Mouse (Mus musculus): ENCODE results near the gene Cerkl.
A peak's percentile ranks its signal among the peaks of the same experiment; 100 is the strongest.

The Cerkl gene

DNA sequence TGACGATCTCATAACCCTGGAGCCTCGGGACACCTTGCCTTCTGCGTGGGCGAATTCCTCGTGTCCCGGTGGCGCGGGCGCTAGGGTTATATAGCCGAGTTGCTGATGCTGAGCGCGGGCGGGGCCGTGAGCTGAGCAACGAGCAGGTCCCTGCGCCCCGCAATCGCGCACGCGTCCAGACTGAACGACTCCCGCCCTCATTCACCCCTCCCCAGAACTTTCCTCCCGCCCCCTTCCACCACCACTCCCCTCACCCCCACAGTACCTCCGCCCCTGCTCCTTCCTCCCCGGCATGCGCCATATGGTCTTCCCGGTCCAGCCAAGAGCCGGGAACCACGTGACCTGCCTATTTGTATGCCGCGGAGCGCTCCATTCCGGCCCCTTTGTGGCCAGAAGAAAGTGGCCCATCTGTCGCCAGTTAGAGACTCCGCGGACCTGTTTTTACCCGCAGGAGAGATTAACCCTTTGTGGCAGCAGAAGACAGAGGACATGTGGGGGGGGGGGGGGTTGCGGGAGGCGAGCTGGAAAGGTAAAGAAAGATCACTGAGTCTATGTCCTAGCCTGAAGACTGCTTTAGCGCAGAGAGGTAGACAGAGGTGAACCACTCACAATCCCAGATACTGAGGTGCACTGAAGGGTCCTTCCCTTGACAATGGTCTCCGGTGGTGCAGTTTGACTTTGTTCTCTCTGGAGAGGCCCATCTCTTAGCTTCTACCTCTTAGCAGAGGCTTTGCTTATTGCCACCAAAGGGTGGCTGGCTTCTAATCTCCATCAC lies at the start of gene Cerkl, which contains the start of gene Neurod1:
TSS of gene Cerkl (minus strand) at position 211 of the 775 bp plus-strand sequence.
TSS of gene Neurod1 (minus strand) at position 177 of the 775 bp plus-strand sequence.
- DNase-seq (ENCODE audit: low read depth, low spot score) = peak; percentile 59

DNA sequence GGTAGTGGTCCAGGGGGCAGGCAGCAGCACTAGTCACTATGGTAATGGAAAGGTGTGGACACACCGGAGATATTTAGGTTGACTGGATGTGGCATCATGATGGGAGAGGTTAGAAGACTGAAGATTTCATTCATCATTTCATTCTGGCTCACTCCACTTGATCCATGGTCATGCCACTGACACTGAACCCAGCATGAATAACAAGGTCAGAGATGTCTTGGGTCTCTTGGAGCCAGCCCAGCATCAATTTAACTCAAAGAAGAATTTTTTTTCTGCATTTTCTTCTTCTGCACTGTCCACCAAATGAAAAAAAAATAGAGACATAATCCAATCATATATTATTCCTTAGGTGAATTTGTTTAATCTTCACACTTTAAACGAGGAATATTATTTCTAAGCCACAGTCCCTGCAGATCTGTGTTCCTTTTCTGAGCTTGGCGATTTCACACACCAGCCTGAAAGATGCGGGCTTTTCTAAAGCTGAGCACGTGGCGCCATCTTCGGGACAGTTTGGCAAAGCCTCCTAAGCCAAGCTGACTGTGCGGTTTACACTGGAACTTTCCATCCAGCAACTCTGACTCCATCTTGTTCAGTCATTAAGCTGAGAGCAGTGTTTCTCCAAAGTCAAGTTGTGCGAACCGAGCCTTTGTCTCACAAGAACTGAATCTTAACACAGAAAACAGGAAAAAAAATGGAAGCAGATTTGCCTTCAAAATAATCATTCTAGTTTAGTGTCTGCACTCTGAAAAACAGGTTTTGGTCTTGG lies 42.6 kb upstream of the Cerkl start:
- DNase-seq (ENCODE audit: low read depth, low spot score) = peak; percentile 60

DNA sequence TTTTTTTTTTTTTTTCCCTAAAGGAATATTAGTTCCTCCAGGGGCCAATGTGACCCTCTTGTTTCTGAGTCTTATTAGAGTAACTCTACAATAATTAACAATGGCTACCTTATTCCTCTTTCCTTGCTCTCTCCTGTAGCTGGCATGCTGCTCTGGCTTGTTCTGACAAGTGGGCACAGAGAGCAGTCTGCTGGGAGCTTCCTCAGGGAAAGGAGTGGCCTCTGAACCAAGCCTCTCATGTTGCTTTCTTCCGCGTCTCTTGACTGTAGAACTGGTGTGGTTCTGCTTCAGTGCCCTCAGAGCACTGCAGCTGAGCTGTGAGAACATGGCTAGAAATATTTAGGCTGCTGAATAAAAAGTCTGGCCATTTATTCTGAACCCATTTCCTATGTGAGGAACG lies 28.5 kb upstream of the Cerkl start:
- DNase-seq (ENCODE audit: low read depth, low spot score) = no peak

DNA sequence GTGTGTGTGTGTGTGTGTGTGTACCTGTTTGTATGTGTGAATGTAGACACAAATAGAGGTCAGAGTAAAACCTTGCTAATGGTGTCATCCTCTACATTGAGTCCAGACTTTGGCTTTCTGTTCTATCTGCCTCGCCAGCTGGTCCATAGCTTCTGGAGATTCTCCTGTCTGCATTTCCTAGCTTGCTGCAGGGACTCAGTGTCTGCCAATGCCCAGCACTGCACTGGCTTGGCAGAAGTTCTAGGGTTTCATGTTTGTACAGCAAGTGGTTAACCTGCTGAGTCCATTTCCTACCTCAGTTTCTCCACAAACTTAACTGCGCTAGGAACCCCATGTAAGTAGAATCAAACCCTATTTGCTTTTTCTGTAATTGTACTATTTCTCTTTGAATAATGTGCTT lies 25.9 kb upstream of the Cerkl start:
- no peak for DNase-seq (ENCODE audit: low read depth, low spot score)

DNA sequence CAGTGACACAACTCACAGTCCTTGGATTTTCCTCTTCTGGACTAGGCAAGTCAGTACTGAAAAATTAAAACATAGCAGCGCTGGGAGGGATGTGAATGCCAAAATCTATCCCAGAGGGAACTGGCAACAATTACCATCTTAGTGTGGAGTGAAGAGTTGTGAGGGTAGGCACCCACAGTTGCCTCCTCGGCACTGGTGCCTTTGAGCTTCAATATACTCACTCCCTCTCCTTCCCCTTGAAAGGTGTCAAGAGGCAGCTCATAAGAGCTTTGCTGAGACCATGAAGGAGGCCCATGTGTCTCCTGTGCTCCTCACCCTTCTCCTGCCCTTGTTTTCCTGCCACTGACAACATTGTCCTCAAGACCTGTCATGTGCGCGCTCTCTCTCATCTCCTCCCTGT lies 5.8 kb upstream of the Cerkl start:
- no peak for DNase-seq (ENCODE audit: low read depth, low spot score)

DNA sequence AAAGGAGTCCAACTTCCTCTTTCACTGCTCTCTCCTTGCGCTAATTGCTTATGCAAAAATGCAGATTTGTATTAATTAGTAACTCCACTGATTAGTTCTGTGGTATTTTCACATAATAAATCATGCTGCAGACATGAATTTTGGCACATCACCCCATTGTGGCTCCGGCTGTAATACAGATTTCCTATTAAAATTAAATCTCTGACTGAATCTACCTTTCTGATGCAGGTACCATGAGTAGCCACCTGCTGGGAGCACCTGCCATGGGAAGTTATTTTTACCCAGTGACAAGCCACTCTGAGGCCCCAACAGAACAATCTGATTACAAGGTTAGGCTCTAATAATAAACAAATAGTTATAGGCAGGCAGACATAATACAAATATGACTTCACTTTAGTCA lies 5.3 kb upstream of the Cerkl start:
- no peak for DNase-seq (ENCODE audit: low read depth, low spot score)

DNA sequence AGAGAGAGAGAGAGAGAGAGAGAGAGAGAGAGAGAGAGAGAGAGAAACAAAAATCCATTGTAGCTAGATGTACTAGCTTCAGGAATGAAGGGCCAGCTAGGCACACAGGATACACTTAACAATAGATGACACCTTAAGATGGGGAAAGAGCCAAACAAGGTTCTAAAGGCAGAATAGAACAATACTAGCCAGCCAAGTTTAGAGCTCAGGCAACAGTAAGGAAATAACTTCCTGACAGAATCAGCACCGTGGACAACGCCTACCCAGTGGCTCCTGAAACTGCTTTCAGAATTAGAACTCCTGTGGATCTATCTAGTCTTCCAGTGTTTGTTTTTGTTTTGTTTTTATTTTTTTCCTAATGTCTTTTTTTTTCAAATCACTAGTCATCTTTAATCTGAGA lies 4.0 kb upstream of the Cerkl start:
- DNase-seq (ENCODE audit: low read depth, low spot score) = peak; percentile 39

DNA sequence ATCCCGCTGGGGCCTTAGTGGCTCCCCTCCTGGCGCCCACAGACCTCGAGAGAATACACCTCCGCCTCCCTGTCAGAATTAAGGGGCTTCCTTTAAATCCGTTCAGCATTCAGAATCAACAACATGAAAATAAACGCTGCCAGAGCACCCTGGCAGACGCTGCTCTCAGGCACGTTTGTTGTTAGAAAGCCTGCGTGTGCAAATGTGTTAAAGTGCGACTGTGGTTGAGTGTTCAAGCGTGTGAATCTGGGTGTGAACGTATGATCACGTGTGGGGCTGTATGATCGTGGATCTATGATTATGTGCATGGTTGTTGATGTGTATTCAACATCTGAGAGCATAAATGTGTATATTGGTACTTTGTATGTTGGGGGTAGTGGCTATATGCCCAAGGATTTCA lies 3.5 kb upstream of the Cerkl start:
- DNase-seq (ENCODE audit: low read depth, low spot score) = no peak

DNA sequence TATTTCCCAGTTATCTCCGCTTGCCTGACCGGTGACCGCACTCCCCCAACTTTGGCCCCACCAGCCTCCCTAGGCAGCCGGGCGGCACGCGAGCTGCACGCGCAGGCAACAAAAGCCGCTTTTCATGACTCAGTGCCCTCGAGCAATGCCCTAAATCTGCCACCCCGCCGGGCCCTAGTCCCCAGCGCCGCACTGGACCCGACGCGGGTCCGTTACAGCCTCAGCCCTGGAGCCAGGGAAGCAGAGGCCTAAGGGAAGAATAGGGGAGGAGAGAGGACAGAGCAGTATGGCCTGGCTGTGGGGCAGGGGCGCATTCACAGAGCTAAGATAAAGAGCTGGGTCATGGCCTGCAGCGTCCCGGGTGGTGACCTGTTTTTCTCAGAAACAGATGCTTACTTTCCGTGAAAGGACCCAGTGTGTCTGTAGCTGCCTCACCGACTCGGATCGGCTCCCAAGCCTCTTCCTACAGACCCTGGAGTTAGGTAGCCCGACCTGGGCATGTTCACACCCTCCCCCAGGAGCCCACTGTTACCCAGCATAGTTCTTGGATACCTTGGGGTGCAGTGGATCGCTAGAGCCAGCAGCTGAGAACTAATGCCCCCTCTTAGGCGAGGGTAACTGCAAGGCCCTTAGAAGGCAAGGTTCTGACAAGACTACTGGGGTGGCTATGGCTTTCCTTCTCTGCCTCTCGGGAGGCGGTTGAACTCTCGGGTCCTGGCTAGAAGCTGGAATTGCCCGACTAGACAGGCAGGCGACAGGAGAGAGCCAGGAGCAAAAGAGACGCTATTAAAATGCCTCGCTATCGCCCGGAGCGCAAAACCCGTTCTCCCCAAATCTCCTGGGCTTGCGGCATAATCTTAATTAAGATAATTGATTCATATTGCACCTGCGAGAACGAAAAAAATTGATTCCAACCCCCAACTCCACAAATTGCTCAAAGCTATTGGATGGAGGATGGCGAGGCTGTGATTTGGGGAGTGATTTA lies 2.8 kb upstream of the Cerkl start:
- DNase-seq (ENCODE audit: low read depth, low spot score) = no peak

DNA sequence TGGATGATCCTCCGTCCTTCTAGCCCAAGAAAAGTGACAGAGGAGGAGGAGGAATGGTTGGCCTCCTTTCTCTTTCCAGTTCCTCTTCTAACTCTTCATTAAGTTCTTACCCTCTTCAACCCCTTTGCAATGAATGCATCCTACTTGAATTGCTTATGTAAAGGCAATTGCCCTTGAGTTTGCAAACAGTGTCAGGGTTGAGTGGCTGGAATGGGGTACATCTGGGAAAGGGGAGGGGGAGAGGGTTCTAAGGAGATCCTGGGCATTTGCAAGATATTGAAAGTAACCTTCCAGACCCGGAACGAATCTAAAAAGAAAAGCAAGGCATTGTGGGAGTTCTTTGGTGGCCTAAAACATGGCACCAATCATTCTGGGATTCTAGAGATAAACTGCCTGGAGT lies 1.3 kb upstream of the Cerkl start:
- no peak for DNase-seq (ENCODE audit: low read depth, low spot score)

DNA sequence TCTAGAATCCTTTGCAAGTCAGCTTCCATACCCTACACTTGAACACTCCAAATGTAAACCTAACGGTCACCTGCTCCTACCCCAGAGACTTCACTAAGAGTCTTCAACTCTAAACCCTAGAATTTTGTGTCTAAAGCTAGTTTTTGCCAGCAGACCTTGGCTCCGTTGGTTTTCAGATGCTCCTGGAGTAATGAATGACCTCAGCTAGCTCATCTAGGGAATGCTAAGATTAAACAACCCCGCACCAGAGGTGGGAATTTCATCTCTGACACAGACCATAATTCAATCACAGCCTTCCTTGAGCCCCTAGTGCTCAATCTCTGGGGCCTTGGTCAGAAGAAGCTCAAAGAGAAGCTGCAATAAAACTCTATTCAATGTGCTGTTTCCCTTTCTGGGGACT lies 849 bp upstream of the Cerkl start:
- DNase-seq (ENCODE audit: low read depth, low spot score) = no peak

DNA sequence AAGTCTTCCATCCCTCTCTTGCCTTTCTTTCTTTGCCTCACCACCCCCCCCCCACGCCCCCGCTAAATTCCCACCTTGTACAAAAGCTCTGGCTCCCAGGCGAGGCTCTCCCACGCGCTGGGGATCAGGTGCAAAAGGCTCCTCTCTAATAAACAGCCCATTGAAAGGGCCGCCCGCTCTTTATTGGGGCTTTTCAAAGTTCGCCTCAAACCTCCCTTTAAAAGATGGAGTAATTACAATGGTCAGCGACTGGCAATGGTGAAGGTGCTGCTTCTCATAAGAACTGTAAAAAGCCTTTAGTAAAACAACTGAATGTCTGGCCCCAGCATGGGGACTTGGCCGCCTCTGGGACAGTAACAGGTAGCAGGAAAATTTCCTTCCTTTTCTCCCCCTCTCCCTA lies 939 bp downstream of the Cerkl start:
- no peak for DNase-seq (ENCODE audit: low read depth, low spot score)

DNA sequence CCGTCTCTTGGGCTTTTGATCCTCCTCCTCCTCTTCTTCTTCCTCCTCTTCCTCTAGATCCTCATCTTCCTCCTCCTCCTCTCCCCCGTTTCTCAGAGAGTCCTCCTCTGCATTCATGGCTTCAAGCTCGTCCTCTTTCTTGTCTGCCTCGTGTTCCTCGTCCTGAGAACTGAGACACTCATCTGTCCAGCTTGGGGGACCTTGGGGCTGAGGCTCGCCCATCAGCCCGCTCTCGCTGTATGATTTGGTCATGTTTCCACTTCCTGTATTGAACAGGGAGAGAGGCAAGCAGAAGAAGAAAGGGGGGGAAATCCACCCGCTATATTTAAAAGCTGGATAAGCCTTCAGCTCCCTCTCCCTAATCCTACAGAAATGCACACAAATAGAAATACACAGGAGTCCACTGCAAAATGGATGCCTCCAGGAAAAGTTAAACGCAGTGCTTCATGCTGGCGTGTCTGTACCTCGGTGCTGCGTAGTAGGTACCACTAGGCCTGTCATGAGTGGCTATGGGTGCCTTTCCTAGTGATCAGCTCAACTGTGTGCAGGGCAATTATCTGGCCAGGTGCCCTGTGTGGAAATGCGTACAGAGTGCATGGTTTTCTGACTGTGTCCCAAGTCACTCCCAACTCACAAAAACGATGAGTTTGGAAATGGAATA lies 1.7 kb downstream of the Cerkl start:
- DNase-seq (ENCODE audit: low read depth, low spot score) = no peak

DNA sequence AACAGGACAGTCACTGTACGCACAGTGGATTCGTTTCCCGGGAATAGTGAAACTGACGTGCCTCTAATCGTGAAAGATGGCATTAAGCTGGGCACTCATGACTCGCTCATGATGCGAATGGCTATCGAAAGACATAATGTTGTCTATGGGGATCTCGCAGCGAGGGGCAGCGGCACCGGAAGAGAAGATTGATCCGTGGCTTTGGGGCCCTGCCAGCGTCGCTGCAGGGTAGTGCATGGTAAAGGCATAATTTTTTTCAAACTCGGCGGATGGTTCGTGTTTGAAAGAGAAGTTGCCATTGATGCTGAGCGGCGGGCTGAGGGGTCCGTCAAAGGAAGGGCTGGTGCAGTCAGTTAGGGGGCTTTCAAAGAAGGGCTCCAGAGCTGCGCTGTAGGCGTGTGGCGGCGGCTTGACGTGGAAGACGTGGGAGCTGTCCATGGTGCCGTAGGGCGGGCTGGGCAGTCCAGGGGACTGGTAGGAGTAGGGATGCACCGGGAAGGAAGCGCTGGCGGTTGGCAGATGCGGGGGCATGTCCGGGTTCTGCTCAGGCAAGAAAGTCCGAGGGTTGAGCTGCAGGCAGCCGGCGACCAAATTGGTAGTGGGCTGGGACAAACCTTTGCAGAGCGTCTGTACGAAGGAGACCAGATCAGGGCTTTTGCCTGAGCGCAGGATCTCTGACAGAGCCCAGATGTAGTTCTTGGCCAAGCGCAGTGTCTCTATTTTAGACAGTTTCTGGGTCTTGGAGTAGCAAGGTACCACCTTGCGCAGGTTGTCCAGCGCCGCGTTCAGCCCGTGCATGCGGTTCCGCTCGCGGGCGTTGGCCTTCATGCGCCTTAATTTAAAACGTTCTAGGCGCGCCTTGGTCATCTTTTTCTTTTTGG lies 2.4 kb downstream of the Cerkl start:
- DNase-seq (ENCODE audit: low read depth, low spot score) = peak; percentile 71

DNA sequence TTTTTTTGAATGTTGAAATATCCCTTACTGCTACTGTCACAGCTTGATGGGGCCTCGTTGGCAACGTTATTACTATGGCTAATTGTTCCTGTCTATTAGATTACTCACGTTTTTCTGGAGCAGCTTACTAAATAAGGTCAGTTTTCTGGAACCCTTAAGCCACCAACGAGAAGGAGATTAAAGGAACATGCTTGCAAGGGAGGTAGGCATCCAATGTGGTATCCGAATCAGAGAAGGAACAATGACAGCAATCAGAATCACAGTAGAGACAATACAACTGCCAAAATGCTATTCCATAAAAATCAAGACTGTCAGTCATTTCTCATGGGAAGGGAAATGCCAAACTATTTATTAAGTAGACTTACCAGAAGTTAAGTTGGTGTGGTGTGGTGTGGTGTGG lies 5.1 kb downstream of the Cerkl start:
- no peak for DNase-seq (ENCODE audit: low read depth, low spot score)

DNA sequence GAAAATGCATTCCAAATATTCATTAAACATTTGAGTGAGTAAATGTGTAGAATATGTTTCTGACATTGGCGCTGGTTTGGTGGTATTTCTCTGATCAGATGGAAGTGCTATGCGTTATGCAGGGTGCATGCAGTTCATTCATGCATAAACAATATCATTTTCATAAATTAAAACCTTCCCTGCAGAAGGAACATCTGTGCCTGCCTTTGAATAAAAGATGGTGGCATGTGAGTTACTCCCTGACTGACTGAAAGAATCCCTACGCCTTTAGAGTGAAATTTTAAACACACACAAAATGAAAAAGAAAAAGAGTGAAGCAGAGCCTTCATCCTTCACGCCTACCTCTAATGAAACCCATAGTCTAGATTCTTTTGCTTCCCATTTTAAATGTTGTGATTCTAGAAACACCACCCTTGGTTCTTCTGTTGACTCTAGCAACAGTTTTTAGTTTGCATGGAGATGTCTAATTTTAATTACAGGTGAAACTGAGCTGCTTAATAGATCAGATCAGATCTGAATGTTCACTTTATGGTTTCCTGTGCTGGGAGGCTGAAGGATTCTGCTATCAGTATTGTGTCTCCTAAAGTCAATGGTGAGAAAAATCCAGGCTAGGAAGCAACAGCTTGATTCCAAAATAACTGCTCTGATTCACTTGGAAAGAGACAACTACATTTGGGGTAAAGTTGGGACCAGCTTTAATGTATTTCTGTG lies 5.7 kb downstream of the Cerkl start:
- DNase-seq (ENCODE audit: low read depth, low spot score) = no peak

DNA sequence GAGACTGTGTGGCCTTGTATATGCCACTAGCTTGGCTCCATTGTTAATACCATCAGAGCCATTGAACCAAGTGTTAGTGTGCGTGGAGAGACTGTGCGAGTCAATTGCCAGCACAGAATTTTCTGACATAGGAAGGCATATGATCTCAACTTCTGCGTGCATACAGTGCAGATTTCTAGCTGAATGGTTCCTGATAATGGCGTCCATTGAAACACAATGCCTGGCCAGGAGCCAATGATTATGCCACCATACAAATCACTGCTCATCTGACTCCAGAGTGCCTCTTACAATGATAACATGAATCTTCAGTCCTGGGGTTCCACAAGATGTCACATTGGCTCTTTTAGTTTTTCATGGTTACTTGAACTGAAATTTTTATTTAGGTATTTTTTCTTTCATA lies 7.2 kb downstream of the Cerkl start:
- no peak for DNase-seq (ENCODE audit: low read depth, low spot score)

DNA sequence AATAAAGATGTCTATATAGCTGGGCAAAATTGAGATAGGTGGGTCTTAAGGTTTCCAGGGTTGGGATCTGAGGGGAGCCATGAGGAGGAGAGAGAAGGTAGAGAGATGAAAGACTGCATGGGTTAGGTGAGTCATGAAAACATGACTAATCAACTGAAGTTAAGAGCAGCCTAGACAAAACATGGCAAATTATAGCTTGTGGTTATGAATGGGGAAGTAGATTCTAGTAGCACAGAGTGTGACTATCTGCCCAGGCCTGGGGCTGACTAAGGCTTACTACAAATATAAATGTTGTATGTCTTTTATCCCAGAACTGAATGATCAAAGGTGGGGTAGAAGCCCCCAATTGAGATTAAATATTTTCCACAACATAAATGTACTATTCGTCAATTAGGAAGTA lies 9.4 kb downstream of the Cerkl start:
- no peak for DNase-seq (ENCODE audit: low read depth, low spot score)

DNA sequence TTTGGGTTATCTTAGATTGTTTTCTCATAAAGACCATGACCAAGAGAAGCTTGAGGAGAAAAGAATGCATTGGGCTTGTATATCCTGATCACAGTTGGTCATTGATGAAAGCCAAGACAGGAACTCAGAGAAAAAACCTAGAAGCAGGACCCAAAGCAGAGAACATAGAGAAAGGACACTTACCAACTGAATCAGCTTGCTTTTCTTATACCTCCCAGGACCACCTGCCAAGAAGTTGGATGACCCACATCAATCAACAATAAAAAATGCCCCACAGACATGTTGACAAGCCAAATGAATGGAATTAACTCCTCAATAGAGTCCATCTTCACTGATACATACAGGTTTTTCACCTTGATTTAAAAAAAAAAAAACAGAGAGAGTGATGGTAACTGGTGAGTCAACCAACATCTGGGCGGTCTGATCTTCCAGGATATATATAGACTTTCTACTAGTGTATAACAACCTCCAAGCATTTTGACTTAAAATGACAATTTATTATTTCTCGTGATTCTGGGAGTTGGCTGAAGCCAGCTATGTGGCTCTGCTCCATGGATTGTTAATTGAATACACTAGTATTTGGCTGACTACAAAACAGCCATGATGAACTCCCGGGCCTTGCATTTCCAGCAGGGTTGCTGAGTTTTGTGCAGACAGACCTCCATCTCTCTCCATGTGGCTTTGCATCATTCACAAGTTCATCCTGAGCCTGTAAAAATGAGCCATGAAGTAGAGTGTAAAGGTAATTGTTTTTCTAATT lies 12.5 kb downstream of the Cerkl start:
- DNase-seq (ENCODE audit: low read depth, low spot score) = no peak

Data from embryo, embryonic 11.5 days (tissue).